Mouse (Mus musculus): ENCODE measurements around the gene Sppl2b.

GRCm38 (mm10) chr10:80819406-80819805 is 35.7 kb upstream of the Sppl2b start:
- no peak for TF ChIP-seq CTCF (IDR thresholded peaks at IDR 0.05; ENCODE audit: extremely low read depth, insufficient read depth, low read length)
- TF ChIP-seq POLR2A (IDR thresholded peaks at IDR 0.05; ENCODE audit: extremely low read depth, insufficient read depth, low read length): no peak
